Mouse (Mus musculus) neural tube, embryonic 12.5 days (tissue): Measurements from ENCODE around the gene Osbpl6. TPM values are rescaled to one million over a fixed set of nuclear protein-coding genes. Genes with fewer than 3 reads are reported as not detected.

Experiments used
- ATAC-seq: fragments of 200-750 bp; cut with Nextera tagmentation; 2 replicates; pipeline ENCODE4 v1.8.0; 2017; ENCODE audit warnings: low read depth, mild to moderate bottlenecking, moderate TSS enrichment, moderate library complexity; ENCODE audit not compliant: low FRiP score
- H3K27ac ChIP-seq: fragments of 300-500 bp; sonication (generic); 2 replicates; pipeline ENCODE4 v1.5.1; 2016
- H3K27me3 ChIP-seq: fragments of 300-500 bp; sonication (generic); replicated peaks from 2 replicates; pipeline ENCODE4 v1.6.1; 2016; ENCODE audit warnings: mild to moderate bottlenecking
- H3K36me3 ChIP-seq: fragments of 300-500 bp; sonication (generic); 2 replicates; pipeline ENCODE4 v1.6.1; 2016; ENCODE audit warnings: mild to moderate bottlenecking
- H3K4me1 ChIP-seq: fragments of 300-500 bp; sonication (generic); 2 replicates; pipeline ENCODE4 v1.6.1; 2016
- H3K4me2 ChIP-seq: fragments of 300-500 bp; sonication (generic); replicated peaks from 2 replicates; pipeline ENCODE4 v1.6.1; 2016; ENCODE audit warnings: mild to moderate bottlenecking
- H3K4me3 ChIP-seq: fragments of 300-500 bp; sonication (generic); 2 replicates; pipeline ENCODE4 v1.5.1; 2016
- H3K9ac ChIP-seq: fragments of 300-500 bp; sonication (generic); 2 replicates; pipeline ENCODE4 v1.6.1; 2016; ENCODE audit warnings: mild to moderate bottlenecking
- H3K9me3 ChIP-seq: fragments of 300-500 bp; sonication (generic); 2 replicates; pipeline ENCODE4 v1.6.1; 2016; ENCODE audit warnings: mild to moderate bottlenecking
- WGBS: fragments of 180-500 bp; shearing (Covaris S2); methylation state at CpG from one replicate; pipeline ENCODE4 v1.1.7; 2016; 5-methylcytosine and 5-hydroxymethylcytosine counted together
- polyA plus RNA-seq: library from polyadenylated mRNA; unstranded; fragments of >200 nt; fragmentation: Nextera tagmentation; extraction: Ambion mirVana; gene quantifications from 2 replicates; pipeline ENCODE4 v1.2.1, GENCODE M21; 2016

The Osbpl6 gene
- polyA plus RNA-seq, 1 experiment from 2014 or later, result 26.4 TPM

GRCm38 (mm10) chr2:76548836-76549235 is 142.5 kb downstream of the Osbpl6 start:
- no peak overlapping the region for H3K4me3 ChIP-seq

GRCm38 (mm10) chr2:76549316-76549715 is 143.0 kb downstream of the Osbpl6 start:
- WGBS, result 78% methylated on average over 12 of the region's 12 CpGs
- no peak for ATAC-seq
- H3K9ac ChIP-seq, result no peak overlapping the region
- H3K9me3 ChIP-seq, result no peaks in the 10 kb centered on the region
- no peak overlapping the region for H3K4me3 ChIP-seq
- no peak overlapping the region for H3K4me2 ChIP-seq
- no peaks in the 10 kb centered on the region for H3K27me3 ChIP-seq
- H3K4me1 ChIP-seq, result no peaks in the 10 kb centered on the region
- no peak overlapping the region for H3K27ac ChIP-seq
- H3K36me3 ChIP-seq, result 0 out of 2 replicates have a peak, but pooled peaks cover 3% of the 10 kb centered on the region

More at GRCm38 (mm10) chr2:76548836-76549235, 142.5 kb downstream of the Osbpl6 start:
- H3K9ac ChIP-seq, result no peak overlapping the region
- ATAC-seq, result no peak
- no peak overlapping the region for H3K27ac ChIP-seq
- no peak overlapping the region for H3K4me2 ChIP-seq
- 0 out of 2 replicates have a peak, but pooled peaks cover 2% of the 10 kb centered on the region for H3K36me3 ChIP-seq
- 87% methylated on average over 7 of the region's 7 CpGs for WGBS
- H3K27me3 ChIP-seq, result no peaks in the 10 kb centered on the region
- H3K4me1 ChIP-seq, result no peaks in the 10 kb centered on the region
- H3K9me3 ChIP-seq, result no peaks in the 10 kb centered on the region

GRCm38 (mm10) chr2:76555852-76556558 is 149.7 kb downstream of the Osbpl6 start:
- no peaks in the 10 kb centered on the region for H3K9me3 ChIP-seq
- WGBS, result 83% methylated on average over 11 of the region's 11 CpGs
- H3K36me3 ChIP-seq, result 0 out of 2 replicates have a peak, but pooled peaks cover 7% of the 10 kb centered on the region
- no peak for ATAC-seq
- H3K4me1 ChIP-seq, result no peaks in the 10 kb centered on the region
- H3K4me2 ChIP-seq, result no peak overlapping the region
- H3K4me3 ChIP-seq, result no peak overlapping the region
- no peaks in the 10 kb centered on the region for H3K27me3 ChIP-seq
- no peak overlapping the region for H3K27ac ChIP-seq
- H3K9ac ChIP-seq, result no peak overlapping the region

GRCm38 (mm10) chr2:76560146-76560545 is 153.8 kb downstream of the Osbpl6 start:
- 90% methylated on average over 10 of the region's 10 CpGs for WGBS

GRCm38 (mm10) chr2:76563862-76564261 is 157.6 kb downstream of the Osbpl6 start:
- no peak overlapping the region for H3K9ac ChIP-seq
- no peaks in the 10 kb centered on the region for H3K27me3 ChIP-seq
- no peaks in the 10 kb centered on the region for H3K4me1 ChIP-seq
- H3K4me3 ChIP-seq, result no peak overlapping the region
- 80% methylated on average over 4 of the region's 4 CpGs for WGBS
- ATAC-seq, result no peak
- H3K9me3 ChIP-seq, result no peaks in the 10 kb centered on the region
- no peak overlapping the region for H3K4me2 ChIP-seq
- H3K27ac ChIP-seq, result no peak overlapping the region
- no peaks in the 10 kb centered on the region for H3K36me3 ChIP-seq

More at GRCm38 (mm10) chr2:76560146-76560545, 153.8 kb downstream of the Osbpl6 start:
- Histone ChIP-seq H3K27ac (no peak overlapping the region), H3K9ac (no peak overlapping the region), H3K4me3 (no peak overlapping the region), H3K9me3 (no peaks in the 10 kb centered on the region), H3K36me3 (no peaks in the 10 kb centered on the region), H3K4me1 (no peaks in the 10 kb centered on the region), H3K27me3 (no peaks in the 10 kb centered on the region), H3K4me2 (no peak overlapping the region)
- no peak for ATAC-seq

GRCm38 (mm10) chr2:76566933-76567551 is 160.7 kb downstream of the Osbpl6 start:
- Histone ChIP-seq H3K4me1 (no peaks in the 10 kb centered on the region), H3K9me3 (no peaks in the 10 kb centered on the region), H3K27ac (no peak overlapping the region), H3K27me3 (no peaks in the 10 kb centered on the region), H3K4me3 (no peak overlapping the region), H3K9ac (no peak overlapping the region), H3K4me2 (no peak overlapping the region), H3K36me3 (no peaks in the 10 kb centered on the region)
- WGBS, result 87% methylated on average over 8 of the region's 8 CpGs
- ATAC-seq, result no peak

- Histone ChIP-seq H3K4me3 (no peak overlapping the region), H3K36me3 (no peaks in the 10 kb centered on the region), H3K4me1 (no peaks in the 10 kb centered on the region), H3K27ac (no peak overlapping the region), H3K9me3 (no peaks in the 10 kb centered on the region), H3K27me3 (no peaks in the 10 kb centered on the region), H3K9ac (no peak overlapping the region), H3K4me2 (no peak overlapping the region)
- ATAC-seq, result no peak
- 81% methylated on average over 10 of the region's 10 CpGs for WGBS
These were observed 165.2 kb downstream of the Osbpl6 start for GRCm38 (mm10) chr2:76571543-76571942.

- 89% methylated on average over 8 of the region's 8 CpGs for WGBS
- no peak for ATAC-seq
- Histone ChIP-seq H3K4me1 (no peaks in the 10 kb centered on the region), H3K9me3 (no peaks in the 10 kb centered on the region), H3K4me3 (no peak overlapping the region), H3K36me3 (no peaks in the 10 kb centered on the region; the same call in 1 of the 2 replicates), H3K4me2 (no peak overlapping the region), H3K27me3 (no peaks in the 10 kb centered on the region), H3K9ac (no peak overlapping the region), H3K27ac (no peak overlapping the region)
These were observed 172.6 kb downstream of the Osbpl6 start for GRCm38 (mm10) chr2:76578911-76579310.

GRCm38 (mm10) chr2:76585090-76585489 is 178.8 kb downstream of the Osbpl6 start:
- 93% methylated on average over 13 of the region's 13 CpGs for WGBS
- no peak overlapping the region for H3K4me3 ChIP-seq
- H3K9me3 ChIP-seq, result no peaks in the 10 kb centered on the region
- H3K27ac ChIP-seq, result no peak overlapping the region
- no peak overlapping the region for H3K9ac ChIP-seq
- no peak overlapping the region for H3K4me2 ChIP-seq
- ATAC-seq, result no peak
- H3K27me3 ChIP-seq, result no peaks in the 10 kb centered on the region
- H3K36me3 ChIP-seq, result peaks cover 9% of the 10 kb centered on the region
- no peaks in the 10 kb centered on the region for H3K4me1 ChIP-seq

GRCm38 (mm10) chr2:76586906-76587305 is 180.6 kb downstream of the Osbpl6 start:
- no peak overlapping the region for H3K4me3 ChIP-seq
- H3K9ac ChIP-seq, result no peak overlapping the region
- no peaks in the 10 kb centered on the region for H3K27me3 ChIP-seq
- H3K4me2 ChIP-seq, result no peak overlapping the region
- H3K36me3 ChIP-seq, result peaks cover 14% of the 10 kb centered on the region
- no peak overlapping the region for H3K27ac ChIP-seq
- ATAC-seq, result no peak
- 79% methylated on average over 10 of the region's 10 CpGs for WGBS
- H3K4me1 ChIP-seq, result no peaks in the 10 kb centered on the region
- H3K9me3 ChIP-seq, result no peaks in the 10 kb centered on the region

- H3K36me3 ChIP-seq, result peaks cover 11% of the 10 kb centered on the region; the same call in 1 of the 2 replicates
- 88% methylated on average over 7 of the region's 7 CpGs for WGBS
- H3K9ac ChIP-seq, result no peak overlapping the region
- no peak for ATAC-seq
- H3K4me3 ChIP-seq, result no peak overlapping the region
- H3K27ac ChIP-seq, result no peak overlapping the region
- H3K4me1 ChIP-seq, result no peaks in the 10 kb centered on the region
- H3K9me3 ChIP-seq, result no peaks in the 10 kb centered on the region
- no peaks in the 10 kb centered on the region for H3K27me3 ChIP-seq
- H3K4me2 ChIP-seq, result no peak overlapping the region
These were observed 183.9 kb downstream of the Osbpl6 start for GRCm38 (mm10) chr2:76590221-76590620.

GRCm38 (mm10) chr2:76592401-76592924 is 186.2 kb downstream of the Osbpl6 start:
- H3K36me3 ChIP-seq, result peaks cover 11% of the 10 kb centered on the region; the same call in 1 of the 2 replicates
- H3K4me1 ChIP-seq, result no peaks in the 10 kb centered on the region
- H3K9me3 ChIP-seq, result no peaks in the 10 kb centered on the region
- no peak for ATAC-seq
- WGBS, result 87% methylated on average over 3 of the region's 3 CpGs
- H3K4me2 ChIP-seq, result no peak overlapping the region
- H3K27me3 ChIP-seq, result no peaks in the 10 kb centered on the region
- H3K4me3 ChIP-seq, result no peak overlapping the region
- no peak overlapping the region for H3K27ac ChIP-seq
- H3K9ac ChIP-seq, result no peak overlapping the region
